In genomic region chr15:103216052-103216451, GRCm38 (mm10) we compare ENCODE assay signal across 8 mouse cellular contexts. TPM values are rescaled to one million over a fixed set of nuclear protein-coding genes. Genes with fewer than 3 reads are reported as not detected.
DNase-seq lines count a peak whose midpoint lies in the region; ATAC-seq and TF ChIP-seq lines count a peak whose summit lies in the region.

No protein-coding gene starts in this region.

- WGBS in liver, embryonic 11.5 days, result 44% methylated on average over 2 of the region's 2 CpGs
- 23% methylated on average over 2 of the region's 2 CpGs for WGBS in limb, embryonic 10.5 days

- no peak for DNase-seq in liver, embryonic 11.5 days (ENCODE audit: low spot score)
- DNase-seq in liver, result no peak
- DNase-seq in limb, embryonic 10.5 days (ENCODE audit: low spot score), result peak; percentile 41
- peak; percentile 10 for DNase-seq in retina, embryonic 14.5 days (ENCODE audit: low spot score)
- DNase-seq in cerebellum, postnatal 36 days, result no peak
- no peak for DNase-seq in lung, postnatal 10 days

- peak overlapping the region; percentile 67 for H3K4me2 ChIP-seq in liver, embryonic 11.5 days

- no peak for TF ChIP-seq CTCF in embryonic fibroblast, embryonic 13.5 days (IDR thresholded peaks at IDR 0.05; ENCODE audit: borderline replicate concordance, insufficient read depth, low read length)

- H3K27me3 ChIP-seq in liver, embryonic 11.5 days (replicated peaks; ENCODE audit: control insufficient read depth, insufficient read depth, low read length), result no peaks in the 10 kb centered on the region
- H3K27me3 ChIP-seq in limb, embryonic 10.5 days (ENCODE audit: low read depth, poor library complexity, severe bottlenecking), result no peaks in the 10 kb centered on the region

- no peak overlapping the region for H3K9ac ChIP-seq in liver, embryonic 11.5 days (ENCODE audit: low read depth, low read length)

- peak overlapping the region; percentile 16; the same call in 1 of the 2 replicates for H3K4me3 ChIP-seq in liver, embryonic 11.5 days (ENCODE audit: low read depth, low read length)
- no peak overlapping the region for H3K4me3 ChIP-seq in embryonic fibroblast, embryonic 13.5 days (ENCODE audit: insufficient read depth, low read length)
- peak overlapping the region; percentile 51 for H3K4me3 ChIP-seq in limb, embryonic 10.5 days

- H3K36me3 ChIP-seq in liver, embryonic 11.5 days (ENCODE audit: control insufficient read depth, insufficient read depth, low read length), result peaks cover 14% of the 10 kb centered on the region
- peaks cover 45% of the 10 kb centered on the region for H3K36me3 ChIP-seq in limb, embryonic 10.5 days

- peak overlapping the region; percentile 30; the same call in 1 of the 2 replicates for H3K27ac ChIP-seq in liver, embryonic 11.5 days (ENCODE audit: low read depth, low read length)
- H3K27ac ChIP-seq in embryonic fibroblast, embryonic 13.5 days (ENCODE audit: insufficient read depth, low read length), result peak overlapping the region; percentile 100
- peak overlapping the region; percentile 91 for H3K27ac ChIP-seq in limb, embryonic 10.5 days

- ATAC-seq in liver, embryonic 11.5 days (replicated peaks; ENCODE audit: low FRiP score), result no peak
- no peak for ATAC-seq in cerebellum, adult (ENCODE audit: insufficient number of reproducible peaks, low FRiP score, low TSS enrichment)

- peaks cover 34% of the 10 kb centered on the region for H3K4me1 ChIP-seq in liver, embryonic 11.5 days (replicated peaks; ENCODE audit: control insufficient read depth, insufficient read depth, low read length)
- H3K4me1 ChIP-seq in embryonic fibroblast, embryonic 13.5 days (ENCODE audit: control insufficient read depth, insufficient read depth, low read length), result peaks cover 15% of the 10 kb centered on the region
- H3K4me1 ChIP-seq in limb, embryonic 10.5 days, result peaks cover 36% of the 10 kb centered on the region

- no peak for TF ChIP-seq POLR2A in embryonic fibroblast, embryonic 13.5 days (IDR thresholded peaks at IDR 0.05; ENCODE audit: low read depth, low read length)

- H3K9me3 ChIP-seq in liver, embryonic 11.5 days (ENCODE audit: control insufficient read depth, low read length), result no peaks in the 10 kb centered on the region
- H3K9me3 ChIP-seq in limb, embryonic 10.5 days (replicated peaks), result no peaks in the 10 kb centered on the region

RNA-seq across cellular contexts. Expression of gene Cbx5, which starts 23.6 kb away (rescaled TPM):
- 116 and 126 TPM in 2 replicates for polyA plus RNA-seq in liver, embryonic 11.5 days (2014; fragmentation: Nextera tagmentation; extraction: Ambion mirVana)
- 132 and 172 TPM in 2 replicates for polyA plus RNA-seq in embryonic fibroblast, embryonic 13.5 days (2011; ENCODE audit: insufficient read length, low read depth, missing spikeins)
- polyA plus RNA-seq in limb, embryonic 10.5 days (2016; fragmentation: Nextera tagmentation; extraction: Ambion mirVana), result 191 and 215 TPM in 2 replicates

RNA-seq across cellular contexts. Expression of gene Hnrnpa1, which starts 24.2 kb away (rescaled TPM):
- 917 and 938 TPM in 2 replicates for polyA plus RNA-seq in liver, embryonic 11.5 days (2014; fragmentation: Nextera tagmentation; extraction: Ambion mirVana)
- polyA plus RNA-seq in embryonic fibroblast, embryonic 13.5 days (2011; ENCODE audit: insufficient read length, low read depth, missing spikeins), result 509 and 719 TPM in 2 replicates
- 1,775 and 1,966 TPM in 2 replicates for polyA plus RNA-seq in limb, embryonic 10.5 days (2016; fragmentation: Nextera tagmentation; extraction: Ambion mirVana)

RNA-seq across cellular contexts. Expression of gene Nfe2, which starts 42.2 kb away (rescaled TPM):
- 94.1 and 108 TPM in 2 replicates for polyA plus RNA-seq in liver, embryonic 11.5 days (2014; fragmentation: Nextera tagmentation; extraction: Ambion mirVana)
- polyA plus RNA-seq in embryonic fibroblast, embryonic 13.5 days (2011; ENCODE audit: insufficient read length, low read depth, missing spikeins), result not detected in 2 replicates
- polyA plus RNA-seq in limb, embryonic 10.5 days (2016; fragmentation: Nextera tagmentation; extraction: Ambion mirVana), result 5.9 and 6.1 TPM in 2 replicates

RNA-seq across cellular contexts. Expression of gene Smug1, which starts 49.2 kb away (rescaled TPM):
- polyA plus RNA-seq in liver, embryonic 11.5 days (2014; fragmentation: Nextera tagmentation; extraction: Ambion mirVana), result 12.8 and 13.3 TPM in 2 replicates
- 10.4 and 11.0 TPM in 2 replicates for polyA plus RNA-seq in embryonic fibroblast, embryonic 13.5 days (2011; ENCODE audit: insufficient read length, low read depth, missing spikeins)
- polyA plus RNA-seq in limb, embryonic 10.5 days (2016; fragmentation: Nextera tagmentation; extraction: Ambion mirVana), result 16.2 and 16.8 TPM in 2 replicates

RNA-seq across cellular contexts. Expression of gene Copz1, which starts 56.5 kb away (rescaled TPM):
- 298 and 328 TPM in 2 replicates for polyA plus RNA-seq in liver, embryonic 11.5 days (2014; fragmentation: Nextera tagmentation; extraction: Ambion mirVana)
- polyA plus RNA-seq in embryonic fibroblast, embryonic 13.5 days (2011; ENCODE audit: insufficient read length, low read depth, missing spikeins), result 141 and 143 TPM in 2 replicates
- polyA plus RNA-seq in limb, embryonic 10.5 days (2016; fragmentation: Nextera tagmentation; extraction: Ambion mirVana), result 305 and 309 TPM in 2 replicates

Comparison
In these comparisons a context has a peak if more than half of its experiments do, and no peak if none do; other contexts are left out.
1. DNase-seq: peak in limb, embryonic 10.5 days (single experiment) and retina, embryonic 14.5 days (single experiment); none in liver, embryonic 11.5 days (single experiment), liver (single experiment), cerebellum, postnatal 36 days (0 of 2) and lung, postnatal 10 days (single experiment).
2. H3K27ac ChIP-seq: peak in every context shown above with its lines; median percentile 100 in embryonic fibroblast, embryonic 13.5 days; 91 in limb, embryonic 10.5 days; 30 in liver, embryonic 11.5 days.
3. RNA of gene Nfe2, which starts 42.2 kb away (polyA plus RNA-seq): 94.1 to 108 TPM in liver, embryonic 11.5 days; 5.9 to 6.1 TPM in limb, embryonic 10.5 days and not detected in embryonic fibroblast, embryonic 13.5 days; every median in the first group is over 10 times any median in the second.